Mouse (Mus musculus) ES-CJ7 (cell line): ENCODE measurements around the gene Zfp64.
A peak's percentile ranks its signal among the peaks of the same experiment; 100 is the strongest.

Experiments
- DNase-seq: peaks from one replicate; pipeline ENCODE4 v3.0.0; 2011; ENCODE audit warnings: low read depth, low spot score

The Zfp64 gene

DNA sequence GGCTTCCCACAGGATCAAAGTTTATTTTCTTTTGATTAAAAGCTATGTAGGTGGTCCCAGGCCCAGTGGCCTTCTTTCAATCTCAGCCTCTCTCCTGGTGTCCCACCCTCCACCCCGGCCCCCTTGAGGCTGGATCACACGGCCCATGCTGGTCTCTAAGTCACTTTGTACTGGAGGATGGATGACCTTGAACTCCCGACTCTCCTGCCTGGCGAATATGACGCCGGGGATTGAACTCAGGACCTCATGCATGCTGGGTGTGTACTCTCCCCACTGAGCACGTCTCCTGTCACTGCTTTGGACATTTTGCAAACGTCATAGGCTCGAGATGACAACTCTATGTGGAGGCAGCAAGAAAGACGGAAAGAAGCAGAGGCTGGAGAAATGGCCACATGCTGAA lies 103.8 kb downstream of the Zfp64 start:
- peak; percentile 72 for DNase-seq

- no peak for DNase-seq
These were observed 106.8 kb downstream of the Zfp64 start for GRCm38 (mm10) chr2:168848553-168848952.

GRCm38 (mm10) chr2:168846180-168846720 lies 109.1 kb downstream of the Zfp64 start:
- DNase-seq: peak; percentile 61
